Mouse (Mus musculus) kidney, adult 2 months (tissue): ENCODE measurements around the gene Grin3b.

Experiments used
- CTCF ChIP-seq: fragments of 200-500 bp; conservative IDR thresholded peaks from 2 replicates; pipeline ENCODE4 v1.5.1; 2011; ENCODE audit warnings: low read depth, mild to moderate bottlenecking, control low read depth, low read length, moderate library complexity, mixed read lengths; ENCODE audit not compliant: insufficient read depth, insufficient read length
- POLR2A ChIP-seq: fragments of 200-500 bp; IDR thresholded peaks from one replicate; pipeline ENCODE4 v1.6.1; 2011; ENCODE audit warnings: low read depth, low read length, control low read depth

DNA sequence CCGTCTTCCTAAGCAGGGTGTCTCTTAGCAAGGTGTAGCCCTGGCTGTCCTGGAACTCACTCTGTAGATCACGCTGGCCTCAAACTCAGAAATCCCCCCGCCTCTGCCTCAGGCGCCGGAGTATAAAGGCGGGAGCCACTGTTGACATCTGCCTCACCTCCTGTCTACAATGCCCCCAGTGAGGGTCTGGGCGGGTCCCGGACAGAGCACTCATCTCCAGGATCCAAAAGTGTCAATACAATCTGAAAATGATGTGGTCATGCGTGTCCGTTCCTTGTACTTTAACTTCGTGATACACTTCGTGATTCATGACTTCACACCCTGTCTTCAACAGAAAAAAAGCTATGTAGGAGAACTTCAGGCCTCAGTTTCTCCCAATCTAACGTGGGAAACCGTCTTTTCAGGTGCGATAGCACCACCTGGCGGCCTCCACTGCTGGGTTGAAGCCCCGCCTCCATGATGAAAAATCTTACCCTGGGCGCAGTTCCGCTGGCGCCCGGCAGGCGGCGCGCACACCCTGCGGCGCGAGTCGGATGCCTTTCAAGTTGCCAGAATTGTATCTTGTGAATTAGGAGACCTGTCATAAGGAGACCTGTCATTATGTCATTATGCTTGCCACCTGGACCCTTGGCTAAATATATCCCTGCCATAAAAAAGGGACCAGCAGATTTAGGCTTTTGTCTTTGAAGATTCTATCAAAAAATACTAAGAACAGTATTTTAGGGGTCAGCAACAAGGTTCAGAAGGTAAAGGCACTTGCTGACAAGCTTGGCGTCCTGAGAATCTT, 45.3 kb upstream of the Grin3b start:
- TF ChIP-seq CTCF, result peak; percentile 98
- TF ChIP-seq POLR2A, result no peak
